Mouse (Mus musculus): ENCODE data around the gene G3bp1. TPM values are rescaled to one million over a fixed set of nuclear protein-coding genes. Genes with fewer than 3 reads are reported as not detected.

The G3bp1 gene
- polyA plus RNA-seq, 1 experiment from 2014 or later = 179 TPM

- H3K4me3 ChIP-seq (replicated peaks) = no peak overlapping the region
- WGBS = 69% methylated on average over 5 of the region's 5 CpGs
- H3K9ac ChIP-seq = no peak overlapping the region
- no peak for ATAC-seq
- H3K9me3 ChIP-seq = no peaks in the 10 kb centered on the region
- H3K4me1 ChIP-seq (replicated peaks) = no peaks in the 10 kb centered on the region
- no peak overlapping the region for H3K27ac ChIP-seq
- H3K4me2 ChIP-seq (replicated peaks) = no peak overlapping the region
- no peaks in the 10 kb centered on the region for H3K27me3 ChIP-seq (replicated peaks)
- H3K36me3 ChIP-seq = no peaks in the 10 kb centered on the region
These were observed 48.2 kb downstream of the G3bp1 start for GRCm38 (mm10) chr11:55517666-55518065.

- no peaks in the 10 kb centered on the region for H3K4me1 ChIP-seq (replicated peaks)
- 4% methylated on average over 9 of the region's 9 CpGs for whole genome bisulfite sequencing
- no peaks in the 10 kb centered on the region for H3K9me3 ChIP-seq
- no peak overlapping the region for H3K9ac ChIP-seq
- no peaks in the 10 kb centered on the region for H3K36me3 ChIP-seq
- H3K27ac ChIP-seq = no peak overlapping the region
- ATAC-seq = peak; percentile 47
- no peaks in the 10 kb centered on the region for H3K27me3 ChIP-seq (replicated peaks)
- H3K4me2 ChIP-seq (replicated peaks) = 0 out of 2 replicates have a peak overlapping the region, but pooled peaks have one; percentile 14
- no peak overlapping the region for H3K4me3 ChIP-seq (replicated peaks)
These were observed 49.6 kb downstream of the G3bp1 start for GRCm38 (mm10) chr11:55518806-55519674.

GRCm38 (mm10) chr11:55530741-55531140, 61.3 kb downstream of the G3bp1 start:
- H3K4me2 ChIP-seq (replicated peaks) = no peak overlapping the region
- no peak for ATAC-seq

GRCm38 (mm10) chr11:55533378-55533777, 63.9 kb downstream of the G3bp1 start:
- Histone ChIP-seq H3K4me2 (replicated peaks) (no peak overlapping the region), H3K4me1 (replicated peaks) (0 out of 2 replicates have a peak, but pooled peaks cover 2% of the 10 kb centered on the region), H3K27ac (no peak overlapping the region), H3K9me3 (no peaks in the 10 kb centered on the region), H3K36me3 (no peaks in the 10 kb centered on the region), H3K27me3 (replicated peaks) (no peaks in the 10 kb centered on the region), H3K4me3 (replicated peaks) (no peak overlapping the region), H3K9ac (no peak overlapping the region)
- 60% methylated on average over 5 of the region's 5 CpGs for WGBS
- no peak for ATAC-seq

More at GRCm38 (mm10) chr11:55530741-55531140, 61.3 kb downstream of the G3bp1 start:
- no peaks in the 10 kb centered on the region for H3K9me3 ChIP-seq
- no peak overlapping the region for H3K9ac ChIP-seq
- H3K4me1 ChIP-seq (replicated peaks) = 0 out of 2 replicates have a peak, but pooled peaks cover 2% of the 10 kb centered on the region
- no peak overlapping the region for H3K27ac ChIP-seq
- no peak overlapping the region for H3K4me3 ChIP-seq (replicated peaks)
- H3K36me3 ChIP-seq = no peaks in the 10 kb centered on the region
- H3K27me3 ChIP-seq (replicated peaks) = no peaks in the 10 kb centered on the region
- 79% methylated on average over 7 of the region's 7 CpGs for WGBS

- Histone ChIP-seq H3K36me3 (no peaks in the 10 kb centered on the region), H3K27ac (no peak overlapping the region), H3K27me3 (replicated peaks) (no peaks in the 10 kb centered on the region), H3K4me1 (replicated peaks) (0 out of 2 replicates have a peak, but pooled peaks cover 2% of the 10 kb centered on the region), H3K9me3 (no peaks in the 10 kb centered on the region), H3K4me3 (replicated peaks) (no peak overlapping the region), H3K4me2 (replicated peaks) (no peak overlapping the region), H3K9ac (no peak overlapping the region)
- no peak for ATAC-seq
- 46% methylated on average over 2 of the region's 2 CpGs for WGBS
These were observed 65.3 kb downstream of the G3bp1 start for GRCm38 (mm10) chr11:55534766-55535165.

GRCm38 (mm10) chr11:55542128-55542527, 72.6 kb downstream of the G3bp1 start:
- Histone ChIP-seq H3K9ac (no peak overlapping the region), H3K4me3 (replicated peaks) (no peak overlapping the region), H3K4me1 (replicated peaks) (no peaks in the 10 kb centered on the region), H3K4me2 (replicated peaks) (no peak overlapping the region), H3K27me3 (replicated peaks) (no peaks in the 10 kb centered on the region), H3K36me3 (no peaks in the 10 kb centered on the region), H3K27ac (no peak overlapping the region), H3K9me3 (no peaks in the 10 kb centered on the region)
- 59% methylated on average over 7 of the region's 7 CpGs for WGBS
- no peak for ATAC-seq

GRCm38 (mm10) chr11:55542671-55543070, 73.2 kb downstream of the G3bp1 start:
- Histone ChIP-seq H3K4me3 (replicated peaks) (no peak overlapping the region), H3K27ac (no peak overlapping the region), H3K36me3 (no peaks in the 10 kb centered on the region), H3K9ac (no peak overlapping the region), H3K9me3 (no peaks in the 10 kb centered on the region), H3K27me3 (replicated peaks) (no peaks in the 10 kb centered on the region), H3K4me2 (replicated peaks) (no peak overlapping the region), H3K4me1 (replicated peaks) (no peaks in the 10 kb centered on the region)
- ATAC-seq = no peak
- 51% methylated on average over 4 of the region's 4 CpGs for WGBS

- Histone ChIP-seq H3K9ac (no peak overlapping the region), H3K27me3 (replicated peaks) (no peaks in the 10 kb centered on the region), H3K4me2 (replicated peaks) (no peak overlapping the region), H3K9me3 (no peaks in the 10 kb centered on the region), H3K27ac (no peak overlapping the region), H3K36me3 (no peaks in the 10 kb centered on the region), H3K4me3 (replicated peaks) (no peak overlapping the region), H3K4me1 (replicated peaks) (no peaks in the 10 kb centered on the region)
- WGBS = 77% methylated on average over 1 of the region's 1 CpGs
- no peak for ATAC-seq
These were observed 76.2 kb downstream of the G3bp1 start for GRCm38 (mm10) chr11:55545690-55546089.

Other genes with a start within 250 kb of the G3bp1 start
- gene Fat2, start 133.1 kb upstream of the G3bp1 start, polyA plus RNA-seq (2015; fragmentation: Nextera tagmentation; extraction: Ambion mirVana) = 0.05 and 0.14 TPM in 2 replicates
- 1,532 and 1,545 TPM in 2 replicates for gene Sparc, start 46.5 kb upstream of the G3bp1 start, polyA plus RNA-seq (2015; fragmentation: Nextera tagmentation; extraction: Ambion mirVana)
- 370 and 402 TPM in 2 replicates for gene Atox1, start 8.4 kb upstream of the G3bp1 start, polyA plus RNA-seq (2015; fragmentation: Nextera tagmentation; extraction: Ambion mirVana)
- not detected in 2 replicates for gene Glra1, start 138.5 kb downstream of the G3bp1 start, polyA plus RNA-seq (2015; fragmentation: Nextera tagmentation; extraction: Ambion mirVana)

Measured in intestine, embryonic 15.5 days (tissue).